Mouse (Mus musculus): ENCODE measurements around the gene Slc22a1. TPM values are rescaled to one million over a fixed set of nuclear protein-coding genes. Genes with fewer than 3 reads are reported as not detected.

Gene Slc22a1
- polyA plus RNA-seq, 1 experiment from 2014 or later: 0.10 TPM

DNA sequence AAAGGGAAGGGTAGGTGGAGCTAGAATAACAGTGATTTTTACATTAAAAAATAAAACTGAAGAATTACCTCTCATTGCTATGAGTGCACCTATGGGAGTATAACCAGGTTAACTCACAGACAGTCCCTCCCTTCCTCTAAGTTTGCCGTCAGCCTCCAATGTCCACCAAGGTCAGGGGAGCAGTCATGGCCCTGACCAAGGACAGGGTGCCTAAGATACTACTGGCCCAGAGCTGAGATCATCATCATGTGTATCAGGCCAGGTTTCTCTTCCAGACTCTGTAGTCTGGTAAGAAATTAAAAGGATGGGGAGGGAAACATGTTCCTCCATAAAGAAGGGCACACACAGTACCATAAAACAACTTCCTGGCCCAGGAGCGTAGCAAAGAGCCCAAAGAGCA is 35.3 kb upstream of the Slc22a1 start:
- H3K27ac ChIP-seq: no peak overlapping the region
- WGBS: 90% methylated on average over 2 of the region's 2 CpGs
- no peak overlapping the region for H3K4me2 ChIP-seq
- H3K27me3 ChIP-seq: no peaks in the 10 kb centered on the region
- no peak overlapping the region for H3K4me3 ChIP-seq (replicated peaks)
- H3K4me1 ChIP-seq: no peaks in the 10 kb centered on the region
- H3K9ac ChIP-seq: no peak overlapping the region
- H3K36me3 ChIP-seq (replicated peaks): peaks cover 82% of the 10 kb centered on the region
- ATAC-seq (ENCODE audit: low FRiP score): no peak
- no peaks in the 10 kb centered on the region for H3K9me3 ChIP-seq

- no peak for ATAC-seq (ENCODE audit: low FRiP score)
- 82% methylated on average over 13 of the region's 13 CpGs for WGBS
- no peak overlapping the region for H3K4me3 ChIP-seq (replicated peaks)
- no peaks in the 10 kb centered on the region for H3K4me1 ChIP-seq
- H3K4me2 ChIP-seq: no peak overlapping the region
- no peaks in the 10 kb centered on the region for H3K9me3 ChIP-seq
- no peak overlapping the region for H3K27ac ChIP-seq
- H3K9ac ChIP-seq: no peak overlapping the region
- peaks cover 81% of the 10 kb centered on the region for H3K36me3 ChIP-seq (replicated peaks)
- H3K27me3 ChIP-seq: no peaks in the 10 kb centered on the region
Observed at GRCm38 (mm10) chr17:12710050-12710780, 34.6 kb upstream of the Slc22a1 start.

GRCm38 (mm10) chr17:12708398-12708797 is 32.8 kb upstream of the Slc22a1 start:
- 91% methylated on average over 3 of the region's 3 CpGs for WGBS
- Histone ChIP-seq H3K27me3 (no peaks in the 10 kb centered on the region), H3K9ac (no peak overlapping the region), H3K9me3 (no peaks in the 10 kb centered on the region), H3K4me1 (no peaks in the 10 kb centered on the region), H3K4me2 (no peak overlapping the region), H3K4me3 (replicated peaks) (no peak overlapping the region), H3K27ac (no peak overlapping the region), H3K36me3 (replicated peaks) (peaks cover 81% of the 10 kb centered on the region)
- no peak for ATAC-seq (ENCODE audit: low FRiP score)

DNA sequence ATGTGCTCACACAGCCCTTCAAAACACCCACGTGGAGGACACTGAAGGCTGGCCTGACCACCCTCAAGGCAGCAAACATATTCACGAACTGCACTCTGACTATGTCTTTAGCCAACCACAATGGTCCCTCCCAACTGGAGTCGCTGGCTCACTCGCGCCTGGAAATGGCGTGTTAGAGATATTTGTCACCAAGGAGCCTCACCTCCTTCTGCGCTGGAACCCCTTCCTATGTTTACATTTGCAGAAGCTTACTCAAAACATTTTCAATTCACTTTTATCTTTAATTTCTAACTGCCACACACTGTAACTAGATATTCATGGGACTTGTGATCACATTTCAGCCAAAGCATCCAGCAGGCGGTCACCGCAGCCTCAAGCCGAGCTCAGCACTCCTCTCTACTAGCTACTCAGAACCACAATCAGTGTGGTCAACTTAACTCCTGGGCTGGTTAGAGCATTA is 31.0 kb upstream of the Slc22a1 start:
- no peak overlapping the region for H3K4me2 ChIP-seq
- no peak overlapping the region for H3K9ac ChIP-seq
- H3K27ac ChIP-seq: no peak overlapping the region
- H3K9me3 ChIP-seq: no peaks in the 10 kb centered on the region
- H3K4me1 ChIP-seq: no peaks in the 10 kb centered on the region
- no peak for ATAC-seq (ENCODE audit: low FRiP score)
- H3K4me3 ChIP-seq (replicated peaks): no peak overlapping the region
- peaks cover 83% of the 10 kb centered on the region for H3K36me3 ChIP-seq (replicated peaks)
- 92% methylated on average over 10 of the region's 10 CpGs for WGBS
- no peaks in the 10 kb centered on the region for H3K27me3 ChIP-seq

DNA sequence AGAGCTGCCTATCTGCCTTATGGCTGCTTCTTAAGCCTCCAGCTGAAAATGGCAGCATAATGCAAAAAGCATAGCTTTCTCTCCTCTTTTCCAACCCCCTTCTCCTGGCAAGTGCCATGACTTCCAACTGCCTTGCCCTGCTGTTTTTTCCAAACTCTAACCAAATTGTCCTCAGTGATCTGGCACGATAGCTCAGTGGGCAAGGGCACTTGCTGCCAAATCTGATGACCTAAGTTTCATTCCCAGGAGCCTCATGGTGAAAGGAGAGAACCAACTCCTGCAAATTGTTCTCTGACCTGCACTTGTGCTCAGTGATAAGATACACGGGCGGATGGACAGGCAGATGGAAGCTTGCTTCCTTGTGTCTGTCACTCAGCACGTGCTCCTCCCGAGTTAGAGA is 27.3 kb upstream of the Slc22a1 start:
- Histone ChIP-seq H3K9me3 (no peaks in the 10 kb centered on the region), H3K36me3 (replicated peaks) (peaks cover 90% of the 10 kb centered on the region), H3K9ac (no peak overlapping the region), H3K27me3 (no peaks in the 10 kb centered on the region), H3K27ac (no peak overlapping the region), H3K4me1 (no peaks in the 10 kb centered on the region), H3K4me2 (no peak overlapping the region), H3K4me3 (replicated peaks) (no peak overlapping the region)
- 95% methylated on average over 5 of the region's 5 CpGs for WGBS
- ATAC-seq (ENCODE audit: low FRiP score): no peak

DNA sequence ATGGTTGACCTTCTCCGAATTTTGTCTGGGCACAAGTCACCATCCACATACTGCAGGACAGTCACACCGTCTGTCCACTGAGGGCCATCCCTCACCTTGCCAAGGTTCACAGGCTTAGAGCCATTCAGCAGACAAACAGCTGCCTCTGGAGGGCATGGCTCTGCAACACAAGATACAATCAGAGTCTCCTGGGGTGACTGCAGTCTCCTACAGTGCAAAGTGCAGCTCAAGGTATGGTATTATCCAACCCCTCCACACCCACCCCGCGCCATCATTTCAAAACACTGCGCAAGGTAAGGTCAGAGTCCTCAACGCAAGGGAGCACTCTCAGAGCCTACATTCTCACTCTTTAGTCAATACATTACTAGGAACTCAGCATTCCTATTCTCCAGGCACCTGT is 24.7 kb upstream of the Slc22a1 start:
- H3K36me3 ChIP-seq (replicated peaks): peaks cover 98% of the 10 kb centered on the region
- no peaks in the 10 kb centered on the region for H3K27me3 ChIP-seq
- no peak overlapping the region for H3K4me2 ChIP-seq
- H3K9me3 ChIP-seq: no peaks in the 10 kb centered on the region
- H3K4me3 ChIP-seq (replicated peaks): no peak overlapping the region
- ATAC-seq (ENCODE audit: low FRiP score): no peak
- H3K4me1 ChIP-seq: no peaks in the 10 kb centered on the region
- H3K9ac ChIP-seq: no peak overlapping the region
- WGBS: 93% methylated on average over 6 of the region's 6 CpGs
- H3K27ac ChIP-seq: no peak overlapping the region

- H3K4me1 ChIP-seq: no peaks in the 10 kb centered on the region
- H3K36me3 ChIP-seq (replicated peaks): peaks cover 92% of the 10 kb centered on the region
- H3K9ac ChIP-seq: no peak overlapping the region
- H3K27ac ChIP-seq: no peak overlapping the region
- WGBS: 93% methylated on average over 7 of the region's 7 CpGs
- no peak for ATAC-seq (ENCODE audit: low FRiP score)
- no peak overlapping the region for H3K4me2 ChIP-seq
- H3K27me3 ChIP-seq: no peaks in the 10 kb centered on the region
- no peak overlapping the region for H3K4me3 ChIP-seq (replicated peaks)
- no peaks in the 10 kb centered on the region for H3K9me3 ChIP-seq
Observed at GRCm38 (mm10) chr17:12691899-12692298, 16.3 kb upstream of the Slc22a1 start.

DNA sequence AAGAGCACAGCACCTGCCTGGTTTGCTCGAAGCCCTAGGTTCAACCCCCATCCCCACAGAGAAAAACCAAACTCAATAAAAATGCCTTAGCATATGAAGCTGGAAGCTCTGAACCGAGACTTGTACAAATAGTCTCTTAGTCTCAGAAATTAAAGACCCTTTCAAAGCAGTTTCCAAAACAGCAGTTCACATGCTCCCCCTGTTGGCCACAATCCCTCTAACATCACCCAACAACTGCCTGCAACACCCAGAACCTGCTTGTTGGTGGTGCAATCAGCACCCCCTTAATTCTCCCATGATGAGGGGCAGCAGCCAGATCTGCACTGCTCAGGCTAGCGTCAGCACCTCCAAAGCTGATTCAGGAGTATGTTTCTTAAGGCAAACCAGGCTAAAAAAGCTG is 13.9 kb upstream of the Slc22a1 start:
- H3K4me1 ChIP-seq: no peaks in the 10 kb centered on the region
- no peaks in the 10 kb centered on the region for H3K9me3 ChIP-seq
- H3K27ac ChIP-seq: no peak overlapping the region
- peaks cover 97% of the 10 kb centered on the region for H3K36me3 ChIP-seq (replicated peaks)
- H3K4me2 ChIP-seq: no peak overlapping the region
- H3K4me3 ChIP-seq (replicated peaks): no peak overlapping the region
- no peak overlapping the region for H3K9ac ChIP-seq
- H3K27me3 ChIP-seq: no peaks in the 10 kb centered on the region
- 77% methylated on average over 3 of the region's 3 CpGs for WGBS
- ATAC-seq (ENCODE audit: low FRiP score): no peak

GRCm38 (mm10) chr17:12688427-12689110 is 12.9 kb upstream of the Slc22a1 start:
- no peak overlapping the region for H3K4me3 ChIP-seq (replicated peaks)
- H3K9me3 ChIP-seq: no peaks in the 10 kb centered on the region
- 93% methylated on average over 20 of the region's 20 CpGs for WGBS
- no peak overlapping the region for H3K9ac ChIP-seq
- ATAC-seq (ENCODE audit: low FRiP score): no peak
- H3K4me1 ChIP-seq: no peaks in the 10 kb centered on the region
- H3K27ac ChIP-seq: no peak overlapping the region
- H3K27me3 ChIP-seq: no peaks in the 10 kb centered on the region
- no peak overlapping the region for H3K4me2 ChIP-seq
- peaks cover 97% of the 10 kb centered on the region for H3K36me3 ChIP-seq (replicated peaks)

DNA sequence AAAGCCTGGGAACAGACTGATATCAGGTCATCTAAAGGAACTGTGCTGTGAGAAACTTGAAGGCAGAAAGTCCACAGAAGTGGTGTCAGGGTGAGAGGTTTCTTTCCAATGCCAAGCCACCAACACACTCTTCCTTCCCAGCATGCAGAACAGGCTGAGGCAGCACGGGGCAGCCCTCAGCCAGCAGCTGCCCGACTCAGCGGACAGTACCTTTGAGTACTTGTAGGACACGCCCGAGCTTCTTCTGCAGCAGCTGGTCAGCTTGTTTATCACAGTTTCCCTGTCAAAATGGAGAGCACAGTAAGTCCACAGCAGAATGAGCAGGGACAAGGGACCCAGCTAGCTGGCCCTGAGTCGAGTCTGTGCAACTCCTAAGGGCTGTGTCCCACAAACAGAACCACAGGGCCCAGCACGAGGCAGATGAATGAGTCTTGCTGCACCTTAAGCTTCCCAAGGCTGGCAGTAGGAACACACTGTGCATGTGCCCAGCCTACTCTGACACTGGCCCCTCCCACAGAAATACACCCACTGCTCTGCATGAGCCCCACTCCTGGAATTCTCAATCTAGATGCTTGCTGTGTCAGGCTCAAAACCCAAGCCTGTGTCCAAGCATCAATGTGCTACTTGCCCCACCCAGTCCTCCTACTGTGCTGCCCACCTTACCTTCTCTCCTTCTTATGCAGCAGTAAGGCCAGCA is 9.4 kb upstream of the Slc22a1 start:
- no peak overlapping the region for H3K4me3 ChIP-seq (replicated peaks)
- no peak overlapping the region for H3K9ac ChIP-seq
- 85% methylated on average over 7 of the region's 7 CpGs for WGBS
- H3K27me3 ChIP-seq: no peaks in the 10 kb centered on the region
- no peak overlapping the region for H3K27ac ChIP-seq
- H3K36me3 ChIP-seq (replicated peaks): peaks cover 72% of the 10 kb centered on the region
- no peak overlapping the region for H3K4me2 ChIP-seq
- ATAC-seq (ENCODE audit: low FRiP score): no peak
- H3K4me1 ChIP-seq: no peaks in the 10 kb centered on the region
- H3K9me3 ChIP-seq: no peaks in the 10 kb centered on the region

GRCm38 (mm10) chr17:12684412-12684811 is 8.8 kb upstream of the Slc22a1 start:
- Histone ChIP-seq H3K27ac (no peak overlapping the region), H3K4me3 (replicated peaks) (no peak overlapping the region), H3K27me3 (no peaks in the 10 kb centered on the region), H3K4me1 (no peaks in the 10 kb centered on the region), H3K4me2 (no peak overlapping the region), H3K9ac (no peak overlapping the region), H3K9me3 (no peaks in the 10 kb centered on the region), H3K36me3 (replicated peaks) (peaks cover 67% of the 10 kb centered on the region)
- no peak for ATAC-seq (ENCODE audit: low FRiP score)
- WGBS: 79% methylated on average over 4 of the region's 4 CpGs

GRCm38 (mm10) chr17:12683582-12683981 is 8.0 kb upstream of the Slc22a1 start:
- Histone ChIP-seq H3K4me1 (no peaks in the 10 kb centered on the region), H3K36me3 (replicated peaks) (peaks cover 59% of the 10 kb centered on the region), H3K4me2 (no peak overlapping the region), H3K9ac (no peak overlapping the region), H3K27me3 (no peaks in the 10 kb centered on the region), H3K4me3 (replicated peaks) (no peak overlapping the region), H3K9me3 (no peaks in the 10 kb centered on the region), H3K27ac (no peak overlapping the region)
- no peak for ATAC-seq (ENCODE audit: low FRiP score)
- 95% methylated on average over 13 of the region's 13 CpGs for WGBS

Measured in forebrain, embryonic 12.5 days (tissue).